Mouse (Mus musculus) layer of hippocampus, adult 9-11 months (tissue): ENCODE measurements around the gene Pds5a.
"Not testable (repeated sequence)": the region's sequence is repeated elsewhere in the genome, so short reads cannot be mapped to it uniquely, and the experiment has no call there.

Experiments
- DNase-seq: peaks from one replicate; pipeline ENCODE4 v3.0.0; 2022

The Pds5a gene

DNA sequence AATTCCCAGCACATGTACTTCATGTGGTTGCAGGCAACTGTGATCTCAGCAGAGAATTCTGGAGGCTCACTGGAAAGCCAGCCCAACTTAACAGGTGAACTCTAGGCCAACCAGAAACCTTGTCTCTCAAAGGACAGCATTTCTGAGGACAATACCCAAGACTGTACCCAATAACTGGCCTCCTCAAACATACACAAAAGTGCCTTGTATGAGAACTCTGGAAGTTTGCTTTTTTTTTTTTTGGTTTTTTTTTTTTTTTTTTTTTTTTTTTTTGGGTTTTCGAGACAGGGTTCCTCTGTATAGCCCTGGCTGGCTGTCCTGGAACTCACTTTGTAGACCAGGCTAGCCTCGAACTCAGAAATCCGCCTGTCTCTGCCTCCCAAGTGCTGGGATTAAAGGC is 4.0 kb downstream of the Pds5a start:
- DNase-seq: not testable (repeated sequence)

DNA sequence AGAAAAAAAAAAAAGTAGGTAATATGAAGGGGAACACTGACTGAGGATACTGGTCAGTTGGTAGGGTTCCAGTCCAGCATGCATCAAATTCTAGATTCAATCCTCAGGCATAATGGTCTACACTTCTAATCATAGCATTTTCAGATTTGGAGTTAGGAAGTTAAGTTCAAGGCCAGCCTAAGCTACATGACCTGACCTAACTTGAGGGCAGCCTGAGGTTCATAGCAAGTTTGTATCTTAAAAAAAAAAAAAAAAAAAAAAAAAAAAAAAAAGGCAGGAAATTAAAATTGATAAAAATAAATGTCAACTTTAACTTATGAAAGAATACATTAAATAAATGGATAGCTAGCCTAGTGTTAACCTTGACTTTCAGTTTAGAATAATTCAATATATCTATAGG is 5.1 kb downstream of the Pds5a start:
- no peak for DNase-seq

DNA sequence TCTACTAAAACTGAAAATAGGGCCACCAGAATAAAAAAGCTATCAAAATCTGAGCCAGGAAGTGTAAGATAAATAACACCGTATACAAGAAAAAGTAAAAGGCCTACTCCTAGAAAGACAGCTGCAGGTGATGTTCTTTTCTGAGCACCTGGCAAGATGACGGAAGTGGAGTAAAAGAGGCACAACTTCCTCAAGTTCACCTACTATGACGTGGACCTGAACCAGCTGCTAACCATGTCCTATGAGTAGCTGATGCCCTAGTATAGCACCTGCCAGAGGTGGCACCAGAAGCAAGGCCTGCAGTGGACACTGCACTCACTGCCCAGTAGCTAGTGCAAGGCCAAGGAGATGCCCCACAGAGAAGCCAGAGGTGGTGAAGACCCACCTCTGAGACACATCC is 9.3 kb downstream of the Pds5a start:
- DNase-seq: no peak

DNA sequence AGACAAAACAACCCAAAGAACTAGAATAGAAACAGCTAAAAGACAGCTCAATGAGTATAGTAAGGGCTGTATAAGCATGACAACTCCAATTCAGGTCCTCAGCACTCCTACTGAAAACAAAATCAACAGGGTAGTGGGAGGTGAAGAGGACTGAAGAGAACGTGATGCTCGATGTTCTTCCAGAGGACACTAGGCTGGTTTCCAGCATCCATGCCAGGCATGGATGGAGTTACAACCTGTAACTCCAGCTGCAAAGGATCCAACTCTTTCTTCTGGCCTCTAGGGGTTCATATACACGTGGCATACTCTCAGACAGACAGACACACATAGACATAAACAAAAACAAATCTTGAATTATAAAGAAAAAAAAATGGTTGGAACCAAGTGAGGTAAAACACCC is 11.3 kb downstream of the Pds5a start:
- DNase-seq: no peak

DNA sequence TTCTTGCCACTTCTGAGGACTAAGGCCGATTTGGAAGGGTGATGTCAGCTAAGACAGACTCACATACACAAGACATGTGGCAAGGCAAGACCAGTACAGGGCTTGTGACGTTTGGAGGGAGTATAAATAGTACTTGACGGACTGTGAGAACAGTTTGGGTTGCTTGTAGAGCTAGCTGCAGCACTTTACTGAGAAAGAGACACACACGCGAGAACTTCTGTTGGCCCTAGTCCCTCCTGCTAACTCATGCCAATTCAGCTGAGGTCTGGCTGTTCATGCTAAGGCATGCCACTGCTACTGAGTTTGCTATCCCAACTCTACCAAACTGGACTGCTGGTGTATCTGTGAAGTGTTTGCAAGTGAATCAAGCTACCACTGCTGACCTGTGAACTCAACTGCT is 19.2 kb downstream of the Pds5a start:
- DNase-seq: peak; percentile 19

DNA sequence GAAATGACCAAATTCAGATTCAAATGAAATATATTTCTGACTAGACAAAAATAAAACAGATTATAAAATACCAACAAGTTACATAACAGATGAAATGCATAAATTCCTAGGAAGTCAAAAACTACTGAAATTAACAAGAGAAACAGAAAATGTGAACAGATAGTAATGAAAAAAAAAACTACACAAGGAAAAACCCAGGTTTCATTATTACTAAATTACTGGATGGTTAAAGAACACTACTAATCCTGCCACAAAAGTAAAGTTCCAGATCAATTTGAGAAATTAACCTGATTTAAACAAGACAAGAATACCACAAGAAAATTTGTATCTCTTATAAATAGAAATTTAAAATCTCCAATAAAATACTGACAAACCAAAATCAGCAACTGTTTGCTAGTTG is 25.9 kb downstream of the Pds5a start:
- DNase-seq: no peak

DNA sequence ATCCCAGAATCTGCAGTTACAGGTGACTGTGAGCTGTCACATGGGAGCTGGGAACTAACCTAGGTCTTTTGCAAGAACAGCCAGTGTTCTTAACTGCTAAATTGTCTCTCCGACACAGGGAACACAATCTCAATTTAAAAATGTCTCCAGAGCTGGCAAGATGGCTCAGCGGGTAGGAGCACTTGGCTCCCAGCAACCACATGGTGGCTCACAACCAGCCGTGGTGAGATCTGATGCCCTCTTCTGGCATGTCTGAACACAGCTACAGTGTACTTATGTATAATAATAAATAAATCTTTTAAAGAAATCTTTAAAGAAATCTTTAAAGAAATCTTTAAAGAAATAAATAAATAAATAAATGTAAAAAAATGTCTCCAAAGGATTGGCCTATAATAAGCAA is 30.4 kb downstream of the Pds5a start:
- no peak for DNase-seq

DNA sequence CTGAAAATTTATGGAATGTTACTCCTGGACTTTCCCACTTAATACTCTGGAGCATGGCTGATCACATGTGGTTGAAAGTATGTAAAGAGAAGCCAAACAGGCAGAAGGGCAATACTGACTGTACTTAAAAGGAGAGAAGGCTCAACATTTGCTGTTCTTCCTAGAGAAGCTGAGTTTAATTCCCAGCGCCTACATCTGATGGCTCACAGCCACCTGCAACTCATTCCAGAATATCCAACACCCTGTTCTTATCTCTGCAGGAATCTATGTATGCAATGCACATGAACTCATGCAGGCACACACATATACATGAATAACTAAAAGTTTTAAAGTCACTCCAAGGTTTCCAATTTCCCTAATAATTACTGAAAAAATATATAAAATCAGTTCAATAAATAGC is 32.7 kb downstream of the Pds5a start:
- DNase-seq: no peak

DNA sequence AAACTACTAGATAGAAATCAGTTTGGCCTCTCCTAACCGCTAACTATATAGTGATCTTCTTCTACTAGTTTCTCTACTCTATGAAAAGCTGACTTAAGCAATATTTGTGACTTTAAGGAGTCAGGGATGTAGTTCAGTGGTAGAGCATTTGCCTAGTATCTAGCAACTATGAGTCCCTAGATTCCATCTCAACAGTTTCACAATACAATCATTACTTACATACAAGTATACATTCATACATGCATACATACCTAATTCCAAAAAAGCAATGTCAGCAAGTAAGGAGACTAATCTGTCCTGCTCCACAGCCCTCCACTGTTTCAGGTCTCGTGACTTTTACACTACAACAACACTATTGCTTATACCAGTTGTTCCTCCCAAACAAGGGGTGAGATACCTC is 36.1 kb downstream of the Pds5a start:
- DNase-seq: no peak

DNA sequence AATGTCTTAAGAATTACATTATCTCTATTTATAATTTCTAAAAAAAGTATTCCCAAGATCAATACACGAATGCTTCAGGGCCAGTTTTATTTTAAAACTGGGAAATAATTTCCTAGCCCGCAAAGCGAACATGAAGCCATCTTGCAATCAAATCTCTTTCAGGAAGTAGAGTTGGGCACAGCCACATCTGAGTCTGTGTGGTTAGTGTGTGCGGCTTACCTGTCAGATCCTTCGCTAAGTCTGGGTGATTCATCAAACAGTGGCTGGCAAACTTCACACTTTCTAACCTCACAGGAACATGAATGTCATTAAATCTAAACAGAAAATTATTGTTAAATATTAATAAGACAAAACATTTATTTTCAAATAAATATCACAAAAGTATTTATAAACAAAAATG is 44.3 kb downstream of the Pds5a start:
- DNase-seq: no peak

DNA sequence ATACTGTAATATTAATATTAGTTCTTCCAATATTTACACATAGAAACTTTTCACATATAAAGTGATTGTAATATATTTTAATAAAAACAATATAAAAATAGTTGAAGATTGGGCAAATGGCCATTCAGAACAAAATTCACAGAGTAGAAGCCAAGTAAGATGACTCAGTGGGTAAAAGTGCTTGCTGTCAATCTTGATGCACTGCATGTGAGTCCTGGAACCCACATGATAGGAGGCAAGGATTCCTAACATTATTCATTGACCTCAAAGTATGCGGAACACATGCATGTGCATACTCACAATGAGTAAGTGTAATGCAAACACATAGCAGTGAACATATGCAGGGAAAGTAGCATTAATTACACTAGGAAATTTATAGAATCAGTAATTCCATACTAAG is 59.2 kb downstream of the Pds5a start:
- no peak for DNase-seq

DNA sequence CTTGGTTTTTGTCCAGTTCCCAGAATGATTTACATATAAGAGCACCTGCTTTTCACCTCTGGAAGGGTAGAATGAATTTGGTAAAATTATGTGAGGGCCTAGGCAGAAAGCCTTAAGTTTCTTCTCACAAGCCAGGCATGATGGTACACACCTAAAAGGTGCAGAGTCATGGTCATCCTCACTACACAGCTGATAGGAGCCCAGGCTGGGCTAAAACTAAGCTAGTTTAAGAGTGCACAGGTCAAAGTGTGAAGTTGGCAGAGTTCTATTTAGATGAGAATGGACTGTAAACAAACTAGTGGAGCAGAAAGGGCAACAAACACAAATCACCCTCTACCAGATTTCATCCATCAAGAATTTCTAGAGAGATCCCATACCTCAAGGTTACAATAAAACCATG is 73.7 kb downstream of the Pds5a start:
- no peak for DNase-seq

DNA sequence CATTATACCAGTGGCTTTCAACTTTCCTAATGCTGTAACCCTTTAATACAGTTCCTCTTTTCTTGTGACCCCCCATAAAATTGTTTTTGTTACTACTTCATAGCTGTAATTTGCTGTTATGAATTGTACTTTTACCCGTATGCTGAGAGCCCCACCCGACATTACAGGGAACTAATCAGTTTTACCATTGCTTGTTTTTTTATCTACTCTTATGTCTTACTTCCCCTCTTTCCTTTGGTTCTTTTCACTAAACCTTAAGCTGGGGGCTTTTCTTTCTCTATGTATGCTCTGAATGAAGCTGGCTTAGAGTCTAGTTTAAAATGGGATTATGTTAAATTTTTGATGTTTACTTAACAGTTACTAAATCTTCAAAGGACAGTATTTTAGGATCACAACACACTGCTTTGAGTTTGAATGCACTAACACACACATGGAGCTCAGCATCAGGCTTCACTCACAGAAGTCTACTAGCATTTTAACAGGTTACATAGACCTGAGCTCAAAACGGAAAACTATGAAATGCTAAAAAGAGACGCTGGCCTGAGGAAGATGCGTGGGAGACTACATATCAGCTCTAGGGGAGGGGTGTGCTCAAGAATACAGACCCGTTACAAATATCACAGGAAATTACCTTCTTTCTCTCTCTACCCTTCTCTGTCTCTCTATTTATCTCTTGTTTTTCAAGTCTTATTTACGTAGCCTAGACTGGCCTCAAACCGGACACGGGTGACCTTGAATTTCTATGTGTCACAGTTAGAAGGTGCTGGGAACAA is 84.7 kb downstream of the Pds5a start:
- no peak for DNase-seq

DNA sequence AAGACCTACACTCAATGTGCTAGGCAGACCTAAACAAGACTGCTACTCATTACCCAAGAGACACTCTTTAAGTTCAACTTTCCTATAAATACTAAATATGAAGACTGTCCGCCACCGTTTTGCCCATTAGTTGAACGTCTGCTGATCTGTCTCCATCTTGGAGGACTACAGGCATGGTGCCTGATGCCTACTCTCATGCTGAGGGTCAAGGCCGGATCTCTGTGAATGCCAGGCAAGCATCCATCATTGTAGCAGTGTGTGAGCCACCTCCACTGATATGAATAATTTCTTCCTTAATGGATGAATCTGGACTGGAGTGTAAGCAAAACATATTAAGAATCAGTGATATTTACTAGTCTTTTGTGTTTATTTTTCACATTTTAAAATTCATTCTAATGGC is 87.5 kb downstream of the Pds5a start:
- no peak for DNase-seq

DNA sequence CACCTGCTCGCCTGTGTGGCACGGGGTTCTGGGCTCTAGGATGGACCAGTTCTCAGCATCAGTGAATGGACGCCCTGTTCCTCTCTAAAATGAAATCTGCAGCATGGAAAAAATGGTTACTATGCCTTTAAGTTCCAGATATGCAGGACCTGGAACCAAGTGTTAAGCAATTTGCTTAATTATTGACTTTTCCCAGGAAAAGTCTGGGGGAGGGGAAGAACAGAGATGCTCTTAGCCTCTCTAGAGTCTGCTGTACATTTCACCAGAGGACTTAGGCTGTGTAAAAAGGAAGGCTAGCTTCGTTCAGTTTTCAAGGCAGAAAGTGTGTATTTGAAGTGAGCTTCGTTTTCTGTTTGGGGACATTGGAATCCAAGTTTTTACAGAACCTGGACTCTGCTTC is 88.3 kb downstream of the Pds5a start:
- DNase-seq: no peak

DNA sequence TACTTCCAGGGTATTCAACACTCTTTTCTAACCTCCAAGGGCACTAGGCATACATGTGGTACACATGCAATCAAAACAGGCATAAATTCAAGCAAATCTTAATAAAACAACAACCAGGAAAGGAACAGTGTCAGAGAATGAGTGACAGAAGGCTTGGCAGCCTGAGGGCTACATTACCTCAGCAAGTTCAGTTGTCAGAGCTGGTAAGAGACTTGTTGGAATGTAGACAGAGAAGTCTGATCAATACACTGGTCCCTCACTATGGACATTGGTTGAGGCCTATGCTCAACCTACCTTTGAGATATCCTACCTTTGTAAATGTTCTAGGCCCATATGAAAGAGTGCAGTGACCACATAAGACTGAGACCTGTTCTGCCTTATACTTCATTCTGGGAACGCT is 91.3 kb downstream of the Pds5a start:
- DNase-seq: no peak

DNA sequence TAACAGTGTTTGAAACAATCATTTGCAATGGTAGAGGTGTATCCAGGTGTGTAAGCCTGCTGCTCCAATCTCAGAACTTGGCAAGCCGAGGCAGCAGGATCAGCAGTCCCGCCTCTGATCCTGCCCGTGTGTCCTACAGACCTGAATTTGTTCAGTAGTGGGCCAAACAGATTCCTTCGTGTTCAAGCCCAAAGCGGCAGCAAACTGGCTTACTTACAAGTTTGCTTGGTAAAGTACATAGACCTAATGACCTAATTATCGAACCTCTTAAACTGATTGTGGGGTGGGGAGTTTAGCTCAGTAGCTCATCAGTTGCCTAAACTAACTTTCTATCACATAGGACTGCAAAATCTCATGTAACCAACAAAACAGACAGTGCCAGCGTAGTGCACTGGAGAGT is 98.4 kb downstream of the Pds5a start:
- DNase-seq: no peak

DNA sequence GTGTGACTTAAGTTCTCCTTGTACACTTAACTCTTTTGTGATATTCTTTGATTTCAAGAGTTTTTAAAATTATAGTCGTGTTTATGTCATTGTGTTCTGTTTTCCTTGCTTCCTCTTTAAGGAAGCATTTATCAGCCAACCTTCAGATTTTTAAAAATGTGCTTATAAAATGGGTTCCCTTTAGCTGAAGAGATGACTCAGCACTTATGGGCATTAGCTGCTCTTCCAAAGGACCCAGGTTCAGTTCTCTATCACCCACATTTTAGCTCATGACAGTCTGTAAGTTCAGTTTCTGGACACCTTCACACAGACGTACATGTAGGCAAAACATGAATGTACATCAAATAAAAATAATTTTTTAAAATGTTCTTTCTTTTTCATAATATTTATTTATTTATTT is 105.7 kb downstream of the Pds5a start:
- DNase-seq: no peak

DNA sequence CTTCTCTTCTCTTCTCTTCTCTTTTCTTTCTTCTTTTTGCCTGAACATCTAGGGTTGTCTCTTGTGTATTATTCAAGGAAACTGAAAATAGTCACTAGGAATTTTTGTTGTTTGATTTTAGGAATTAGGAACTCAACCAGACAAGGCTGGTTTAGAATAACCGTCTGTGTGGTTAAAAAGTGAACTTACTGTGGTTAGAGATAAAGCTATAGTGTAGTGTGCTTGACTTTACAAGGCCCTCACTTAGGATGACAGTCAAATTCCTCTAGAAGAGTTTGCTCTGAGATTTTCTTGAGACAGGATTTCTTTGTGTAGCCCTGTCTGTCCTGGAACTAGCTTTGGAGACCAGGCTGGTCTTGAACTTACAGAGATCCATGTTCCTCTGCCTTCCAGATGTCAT is 107.9 kb downstream of the Pds5a start:
- no peak for DNase-seq

DNA sequence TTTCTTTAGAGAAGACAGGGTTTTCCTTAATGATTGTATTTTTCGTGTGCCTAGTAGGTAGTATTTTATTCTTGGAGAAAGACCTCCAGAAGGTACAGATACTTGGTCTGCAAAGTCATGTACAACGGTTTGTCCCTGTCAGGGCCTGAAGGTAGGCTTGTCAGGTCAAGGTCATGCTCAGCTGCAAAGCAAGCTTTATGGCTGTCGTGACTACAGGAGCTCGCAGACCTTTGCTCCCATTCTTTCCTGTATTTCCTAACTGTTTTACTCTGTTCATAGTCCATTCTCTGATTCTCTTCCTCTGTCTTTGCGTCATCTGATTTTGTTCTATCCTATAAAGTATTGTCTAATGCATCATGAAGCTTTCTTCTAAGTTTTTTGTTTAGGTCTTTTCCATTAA is 111.8 kb downstream of the Pds5a start:
- no peak for DNase-seq

DNA sequence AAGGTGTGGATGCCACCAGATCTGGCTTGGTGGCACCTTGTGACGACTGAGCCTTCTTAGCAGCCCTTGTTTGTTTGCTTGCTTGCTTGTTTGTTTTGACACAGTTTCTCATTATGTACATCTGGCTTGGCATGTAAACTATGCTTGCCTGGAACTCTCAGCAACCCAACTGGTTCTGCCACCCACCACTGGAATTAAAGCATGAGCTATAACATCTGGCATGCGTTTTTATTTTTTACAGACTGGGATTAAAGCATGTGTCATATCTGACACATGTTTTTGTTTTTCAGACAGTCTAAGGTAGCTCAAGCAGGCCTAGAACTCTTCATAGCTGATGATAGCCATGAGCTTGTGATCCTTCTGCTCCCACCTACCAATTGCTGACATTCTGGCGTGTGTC is 119.5 kb downstream of the Pds5a start:
- DNase-seq: no peak

DNA sequence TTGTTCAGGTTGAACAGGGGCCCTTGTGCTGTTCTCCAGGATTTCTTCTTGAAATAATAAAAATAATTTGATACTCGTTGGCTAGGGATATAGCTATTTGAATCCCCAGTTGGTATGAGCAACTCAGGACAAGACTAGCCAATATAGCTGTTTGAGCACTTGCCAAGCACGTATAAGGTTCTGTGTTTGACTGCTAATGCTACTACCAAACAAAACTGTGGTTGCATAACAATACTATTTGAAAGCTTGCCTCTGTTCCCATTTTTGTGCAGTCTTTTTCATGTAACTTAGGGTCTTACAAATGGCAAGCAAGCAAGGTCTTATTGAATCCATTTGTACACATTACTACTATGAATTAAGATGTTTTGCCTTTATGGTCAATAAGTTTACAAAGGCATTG is 122.2 kb downstream of the Pds5a start:
- no peak for DNase-seq

DNA sequence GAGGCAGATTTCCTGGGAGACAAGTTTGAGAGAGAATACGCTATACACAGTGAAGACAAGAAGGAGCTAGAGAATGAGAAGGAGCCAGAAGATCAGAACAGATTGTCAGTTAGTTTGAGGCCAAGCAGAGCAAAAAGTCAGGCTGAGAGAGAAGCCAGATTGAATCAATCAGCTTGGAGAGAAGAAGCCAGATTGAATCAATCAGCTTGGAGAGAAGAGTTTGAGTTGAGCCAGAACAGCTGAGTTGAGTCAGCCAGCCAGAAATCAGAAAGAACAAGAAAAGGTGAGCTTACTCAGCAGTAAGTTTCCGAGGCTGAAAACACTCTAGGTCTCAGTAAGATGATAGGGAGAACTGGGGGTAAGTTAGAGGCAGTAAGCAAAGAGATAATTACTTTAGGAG is 123.2 kb downstream of the Pds5a start:
- no peak for DNase-seq

DNA sequence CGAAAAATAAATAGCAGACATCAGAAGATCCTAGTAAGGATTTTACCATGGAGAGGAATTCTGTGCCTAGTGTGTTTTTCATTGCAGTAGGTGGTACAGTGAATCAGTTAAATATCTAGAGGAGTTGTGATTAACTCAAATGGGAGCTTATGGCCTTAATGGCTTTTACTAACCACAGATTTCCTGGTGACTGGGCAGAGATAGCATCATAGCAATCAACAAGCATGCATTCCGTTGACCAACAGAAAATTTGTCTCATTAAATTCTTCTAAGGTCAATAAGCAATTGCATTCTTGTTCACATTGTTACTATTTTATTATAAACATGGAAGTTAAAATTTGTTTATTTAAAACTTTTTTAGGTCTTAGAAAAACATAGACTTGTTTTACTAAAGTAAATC is 132.6 kb downstream of the Pds5a start:
- no peak for DNase-seq

DNA sequence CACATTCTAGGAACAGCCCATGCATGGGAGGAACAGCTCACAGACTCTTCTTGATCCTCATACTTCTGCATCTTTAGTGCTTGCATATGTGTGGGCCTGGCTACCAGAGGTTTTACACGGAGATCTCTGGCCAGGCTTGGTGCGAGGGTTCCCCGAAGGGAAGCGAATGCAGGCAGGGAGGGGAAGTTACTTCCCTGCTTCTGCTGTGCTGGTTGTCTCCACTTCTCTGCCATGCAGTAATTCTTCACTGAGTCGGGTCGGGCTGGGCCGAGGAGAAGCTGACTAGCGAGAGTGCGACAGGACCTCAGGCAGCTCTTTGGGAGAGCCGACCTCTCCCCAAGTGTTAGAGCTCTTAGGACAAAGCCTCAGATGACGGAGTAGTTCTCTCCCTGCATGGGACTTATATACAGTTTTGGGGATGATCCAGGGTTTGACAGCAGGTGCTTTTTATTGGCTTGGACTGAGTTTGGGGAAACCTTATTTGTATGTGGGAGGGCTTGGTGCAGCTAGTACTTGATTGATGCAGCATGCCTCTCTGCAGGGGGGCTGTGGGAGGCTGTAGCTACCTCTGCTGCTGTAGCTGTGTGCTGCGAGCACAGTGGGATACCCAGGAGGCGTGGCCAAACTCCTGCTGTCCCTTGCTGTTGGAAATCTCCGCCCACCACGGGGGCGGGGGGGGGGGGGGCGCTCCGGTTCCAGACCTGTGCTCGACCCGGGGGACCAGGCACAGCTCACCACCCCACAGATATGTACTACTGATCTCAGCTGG is 136.8 kb downstream of the Pds5a start:
- peak; percentile 18 for DNase-seq
